Mouse (Mus musculus) megakaryocyte-erythroid progenitor cell, adult 5-6 weeks (primary cell): ENCODE results near the gene Ncbp3. TPM values are rescaled to one million over a fixed set of nuclear protein-coding genes. Genes with fewer than 3 reads are reported as not detected.
"Not testable (repeated sequence)": the region's sequence is repeated elsewhere in the genome, so short reads cannot be mapped to it uniquely, and the experiment has no call there.

Experiments used
- ATAC-seq: replicated peaks from 2 replicates; pipeline ENCODE4 v1.8.0; 2016; ENCODE audit warnings: mild to moderate bottlenecking, inconsistent platforms; ENCODE audit not compliant: severe bottlenecking, poor library complexity, low FRiP score, low TSS enrichment
- total RNA-seq, 2 experiments: library from RNA; stranded (forward) in 1 of 2; stranded (reverse) in 1 of 2; fragments of 200-1000, 215-1000 nt in 1 of 2; fragments of >200 nt in 1 of 2; fragmentation: Nextera tagmentation in 1 of 2; gene quantifications; 2 replicates each; pipeline ENCODE4 v1.2.3; 2014 to 2017

Ncbp3 gene
- total RNA-seq, 2 experiments from 2014 or later = 12.5 to 16.4 TPM

- ATAC-seq = no peak
Observed at GRCm38 (mm10) chr11:73077211-73077720, 29.7 kb downstream of the Ncbp3 start.

DNA sequence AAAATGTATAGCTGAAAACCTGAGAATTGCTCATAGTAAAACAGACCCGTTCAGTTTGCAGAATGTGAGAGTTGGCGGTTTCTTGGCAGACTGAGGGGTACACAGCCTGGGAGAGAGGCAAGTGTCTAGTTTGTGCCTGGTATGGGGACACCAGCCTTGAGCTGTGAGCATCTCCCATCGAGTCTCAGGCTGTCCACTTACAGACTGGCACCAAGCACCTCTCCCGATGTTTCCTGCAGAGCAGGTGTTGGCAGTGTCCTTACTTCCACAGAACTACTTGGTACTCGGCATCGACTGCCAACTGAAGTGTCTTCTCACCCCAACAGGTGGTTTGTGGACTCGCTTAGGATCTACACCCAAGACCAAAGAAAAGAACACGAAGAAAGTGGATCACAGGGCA, 31.0 kb downstream of the Ncbp3 start:
- no peak for ATAC-seq

GRCm38 (mm10) chr11:73080306-73080705, 32.7 kb downstream of the Ncbp3 start:
- no peak for ATAC-seq

DNA sequence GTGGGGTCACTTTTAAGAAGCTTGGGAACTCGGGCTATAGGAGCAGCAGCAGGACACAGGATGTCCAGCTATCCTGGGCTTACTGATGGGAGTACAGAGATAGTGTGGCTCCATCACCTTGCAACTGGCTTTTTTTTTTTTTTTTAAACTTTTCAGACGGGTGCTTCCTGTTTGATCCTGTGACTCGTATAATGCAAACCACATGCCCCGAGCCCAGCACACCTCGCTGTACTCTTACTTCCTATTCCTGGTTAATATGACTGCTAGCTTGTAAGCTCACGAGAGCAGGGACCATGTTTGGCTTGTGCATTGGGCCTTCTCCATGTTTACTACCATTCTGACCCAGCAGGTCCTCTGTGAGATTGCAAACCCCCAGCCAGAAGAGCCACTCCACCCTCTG, 36.7 kb downstream of the Ncbp3 start:
- ATAC-seq = no peak

DNA sequence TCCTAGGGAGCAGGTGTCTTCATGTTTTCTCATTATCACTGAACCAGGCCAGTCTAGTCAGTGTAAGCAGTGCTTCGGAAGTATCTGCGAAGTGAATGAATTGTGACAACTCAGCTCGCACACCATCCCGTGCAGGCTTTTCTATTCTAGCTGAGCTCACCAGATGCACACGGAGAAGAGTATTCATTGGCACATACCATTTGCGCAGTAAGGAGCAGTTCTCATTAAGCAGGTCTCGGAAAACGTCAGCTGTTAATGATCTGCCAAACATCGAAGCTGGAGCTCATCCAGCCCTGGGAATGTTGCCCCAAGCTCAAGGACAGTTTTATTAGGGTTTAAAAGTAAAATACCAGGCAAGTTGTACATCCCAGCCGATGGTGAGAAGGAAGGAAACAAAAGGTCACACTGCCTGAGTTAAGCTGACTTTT, 37.2 kb downstream of the Ncbp3 start:
- no peak for ATAC-seq

- no peak for ATAC-seq
Observed at GRCm38 (mm10) chr11:73085391-73085790, 37.8 kb downstream of the Ncbp3 start.

DNA sequence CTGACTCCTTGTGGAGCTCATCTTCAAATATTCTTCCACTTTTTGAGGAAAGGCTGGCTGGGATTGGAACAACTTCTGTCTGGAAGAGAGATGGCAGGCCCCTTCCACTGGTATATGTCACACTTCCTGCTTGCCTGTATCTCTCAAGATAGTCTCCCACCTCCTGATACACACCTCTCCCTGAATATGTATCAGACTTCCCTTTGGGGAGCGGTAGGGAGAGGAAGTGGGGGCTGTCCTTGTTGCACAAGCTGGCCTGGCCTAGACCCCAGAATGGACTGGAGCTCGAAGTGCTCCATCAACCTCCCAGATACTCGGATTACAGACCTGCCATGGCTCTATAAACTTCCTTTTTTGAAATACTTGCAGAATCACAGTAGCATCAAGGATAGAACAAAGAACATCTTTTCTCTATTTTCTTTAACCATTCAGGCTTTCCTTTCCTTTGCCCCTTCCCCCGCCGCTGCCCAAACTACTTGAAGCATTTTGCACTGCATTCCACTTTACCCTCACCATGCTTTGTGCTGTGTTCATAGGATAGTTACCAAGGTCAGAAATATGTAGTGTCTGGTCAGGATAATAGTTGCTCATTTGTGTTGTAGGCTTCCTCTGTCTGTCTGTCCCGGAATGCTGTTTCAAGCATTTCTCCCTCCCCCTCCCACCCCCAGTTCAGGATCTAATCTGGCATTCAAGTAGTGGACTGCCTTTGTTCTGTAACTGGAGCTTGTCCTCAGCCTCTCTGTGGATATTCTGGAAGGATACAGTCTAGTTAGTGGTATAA, 40.3 kb downstream of the Ncbp3 start:
- ATAC-seq = no peak

DNA sequence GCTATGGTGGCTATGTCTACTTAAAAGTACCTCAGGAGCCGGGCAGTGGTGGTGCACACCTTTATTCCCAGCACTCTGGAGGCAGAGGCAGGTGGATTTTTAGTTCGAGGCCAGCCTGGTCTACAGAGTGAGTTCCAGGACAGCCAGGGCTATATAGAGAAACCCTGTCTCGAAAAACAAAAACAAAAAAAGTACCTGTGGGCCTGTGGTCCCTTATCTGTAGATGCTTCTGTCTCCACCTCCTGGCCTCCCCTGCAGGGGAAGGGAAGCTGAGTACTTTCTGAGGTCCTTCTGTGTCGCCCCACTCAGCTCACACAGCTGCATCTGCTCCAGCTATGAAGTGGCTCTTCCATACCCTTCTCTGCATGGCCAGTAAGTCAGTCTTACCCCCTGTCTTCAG, 42.7 kb downstream of the Ncbp3 start, which contains the start of gene Itgae:
Gene Itgae (plus strand): TSS at position 301 of the 400 bp plus-strand sequence.
- ATAC-seq = no peak

DNA sequence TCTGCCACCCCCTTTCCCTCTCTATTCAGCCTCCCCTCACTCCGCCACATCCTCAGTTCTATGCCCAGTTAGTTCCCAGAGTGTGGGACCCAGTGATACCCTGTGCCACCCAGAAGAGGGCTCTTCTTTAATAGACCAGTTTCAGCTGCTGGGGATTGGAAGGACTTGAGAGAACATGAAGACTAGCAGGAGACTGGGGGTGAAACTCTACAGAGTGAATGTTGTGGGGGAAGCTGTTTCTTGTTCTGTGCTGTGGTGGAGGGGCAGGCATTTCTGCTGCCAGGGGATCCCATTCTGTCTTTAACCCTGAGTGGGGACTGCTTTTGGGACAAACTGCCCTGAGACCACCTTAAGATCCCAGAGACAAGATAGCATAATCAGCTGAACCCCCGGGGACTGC, 43.2 kb downstream of the Ncbp3 start:
- ATAC-seq = no peak

GRCm38 (mm10) chr11:73092057-73092456, 44.5 kb downstream of the Ncbp3 start:
- ATAC-seq = no peak

- ATAC-seq = no peak
Observed at GRCm38 (mm10) chr11:73092877-73093276, 45.3 kb downstream of the Ncbp3 start.

DNA sequence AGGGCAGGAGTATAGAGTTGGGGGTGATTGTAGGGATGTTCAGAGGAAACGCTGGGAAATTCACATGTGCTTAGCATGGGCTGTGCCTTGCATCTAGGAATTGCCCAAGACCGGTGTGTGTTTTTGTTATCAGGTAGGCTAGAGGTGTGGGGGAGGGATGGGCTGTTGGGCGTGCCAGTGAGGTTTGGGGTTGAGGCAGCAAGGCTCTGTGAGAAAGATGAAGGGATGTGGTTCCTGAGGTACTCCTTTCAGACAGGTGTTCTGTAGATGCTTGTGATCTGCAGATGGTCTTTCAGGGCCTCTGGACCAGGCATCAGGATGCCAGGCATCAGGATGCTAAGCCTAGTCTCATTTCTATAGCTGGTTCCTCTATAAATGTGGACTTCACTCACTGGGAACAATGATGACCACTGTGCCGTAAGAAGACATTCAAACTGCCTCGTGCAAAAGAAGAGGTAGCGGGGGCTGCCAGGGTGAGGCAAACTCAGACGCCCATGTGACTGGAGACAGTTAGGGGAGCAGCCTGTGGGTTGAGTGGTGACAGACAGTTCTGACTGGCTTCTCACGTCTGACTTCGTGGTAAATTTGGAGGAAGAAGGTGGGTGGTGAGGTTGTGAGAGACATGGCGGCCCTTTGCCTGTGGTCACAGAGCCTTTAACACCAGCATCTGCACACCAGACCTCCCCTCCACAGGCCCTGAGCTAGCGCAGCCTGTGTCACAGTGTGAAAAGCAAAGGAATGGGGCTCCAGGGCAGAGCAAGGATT, 46.8 kb downstream of the Ncbp3 start:
- ATAC-seq = no peak

- no peak for ATAC-seq
Observed at GRCm38 (mm10) chr11:73098860-73099259, 51.3 kb downstream of the Ncbp3 start.

GRCm38 (mm10) chr11:73099976-73100750, 52.6 kb downstream of the Ncbp3 start:
- no peak for ATAC-seq

DNA sequence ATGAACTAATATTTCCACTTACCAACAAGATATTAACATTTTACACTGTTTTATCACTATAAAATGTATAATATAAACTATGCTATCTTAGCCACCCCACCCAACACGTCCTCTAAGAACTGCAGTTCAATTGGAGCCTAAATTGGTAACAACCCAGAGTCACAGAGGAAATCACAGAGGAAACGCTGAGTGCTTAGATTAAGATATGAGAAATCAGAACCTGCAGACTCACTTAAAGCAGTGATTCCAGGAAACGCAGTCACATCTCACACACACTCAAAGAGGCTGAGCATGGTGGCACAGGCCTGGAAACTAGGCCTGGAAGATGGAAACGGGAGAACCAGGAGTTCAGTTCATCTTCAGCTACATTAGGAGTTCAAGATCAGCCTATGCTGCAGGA, 53.7 kb downstream of the Ncbp3 start:
- no peak for ATAC-seq

- ATAC-seq = no peak
Observed at GRCm38 (mm10) chr11:73105246-73105645, 57.7 kb downstream of the Ncbp3 start.

DNA sequence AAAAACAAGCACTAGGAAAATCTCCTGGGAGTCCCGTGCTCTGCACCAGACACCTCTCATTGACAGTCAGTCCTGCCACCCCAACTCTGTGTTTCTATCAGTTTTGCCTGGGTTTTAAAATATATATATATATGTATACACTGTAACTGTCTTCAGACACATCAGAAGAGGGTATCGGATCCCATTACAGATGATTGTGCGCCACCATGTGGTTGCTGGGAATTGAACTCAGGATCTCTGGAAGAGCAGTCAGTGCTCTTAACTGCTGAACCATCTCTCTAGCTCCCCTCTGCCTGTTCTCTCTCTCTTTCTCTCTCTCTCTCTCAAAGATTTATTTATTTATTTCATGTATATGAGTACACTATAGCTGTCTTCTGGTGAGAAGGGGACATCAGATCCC, 59.8 kb downstream of the Ncbp3 start:
- ATAC-seq = not testable (repeated sequence)

DNA sequence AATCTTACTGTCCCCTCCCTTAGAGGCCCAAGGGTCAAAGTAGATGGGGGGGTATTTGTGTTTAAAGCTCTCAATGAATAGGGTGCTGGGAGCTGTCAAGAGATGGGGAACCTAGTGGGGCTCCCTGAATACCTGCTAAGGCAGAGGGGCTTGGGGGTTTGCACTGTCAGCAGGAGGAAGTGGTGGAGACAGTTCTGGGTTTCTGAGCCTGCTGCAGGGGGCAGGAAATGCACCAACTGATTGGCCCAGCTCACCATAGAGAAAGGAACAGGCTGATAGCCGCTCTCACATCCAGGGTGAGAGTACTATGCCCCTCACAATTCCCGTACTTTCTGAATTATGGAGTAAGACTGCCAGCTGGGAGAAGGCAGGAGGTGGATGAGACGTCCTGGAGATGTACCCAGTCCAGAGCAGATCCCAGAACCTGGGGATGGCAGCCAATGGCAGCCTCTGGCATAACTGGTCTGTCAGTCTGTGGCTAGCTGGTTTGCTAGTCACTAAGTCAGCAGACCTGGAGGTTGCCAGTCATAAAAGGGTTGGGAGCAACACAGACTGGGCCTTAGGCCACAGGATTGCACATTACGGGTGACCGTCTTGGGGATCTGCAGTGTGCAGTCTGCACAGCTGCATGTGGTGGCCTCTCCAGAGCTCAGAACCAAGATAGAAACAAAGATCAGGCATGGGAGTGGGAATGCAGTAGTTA, 60.8 kb downstream of the Ncbp3 start:
- ATAC-seq = no peak

DNA sequence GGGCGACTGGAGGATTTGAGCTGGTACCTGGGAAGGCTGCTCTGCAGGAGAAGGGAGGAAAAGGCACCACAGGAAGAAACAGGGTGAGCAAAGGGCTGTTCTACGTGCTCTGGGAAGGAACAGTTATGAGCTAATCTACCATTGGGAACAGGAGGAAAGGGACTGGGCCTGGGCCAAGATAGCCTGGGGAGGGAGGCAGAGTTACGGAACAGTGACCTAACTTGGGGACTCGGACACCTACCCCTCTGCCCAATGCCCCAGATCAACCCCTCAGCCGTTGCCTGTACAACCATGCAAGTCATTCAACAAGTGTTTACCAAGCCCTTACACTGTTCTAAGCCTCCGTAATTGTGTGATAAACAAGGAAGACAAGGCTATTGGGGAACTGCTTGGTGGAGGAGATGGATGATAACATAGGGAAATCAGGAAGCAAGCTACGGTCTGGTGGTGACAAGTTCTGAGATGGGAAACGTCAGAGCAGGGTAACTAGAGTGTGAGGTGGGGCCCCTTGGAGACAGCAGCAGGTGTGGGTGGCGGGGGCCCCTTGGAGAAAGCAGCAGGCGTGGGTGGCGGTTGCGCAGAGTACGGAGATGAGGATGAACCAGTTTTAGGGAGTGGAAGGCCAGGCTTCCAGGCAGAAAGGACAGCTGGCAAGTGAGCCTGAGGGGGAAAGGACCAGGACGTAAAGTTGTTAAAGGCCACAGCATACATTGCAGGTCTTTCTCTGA, 61.5 kb downstream of the Ncbp3 start:
- ATAC-seq = no peak
